Mouse (Mus musculus) hematopoietic stem cell, adult 5-6 weeks (primary cell): ENCODE measurements at regions not wholly inside any gene's neighbourhood (a gene's known extent, or its start where the extent isn't known, plus 50 kb on each side); places are given as distances from the start of the nearest gene placed in this dataset.

Experiments
- ATAC-seq, 2 experiments: fragments of 125-278 bp in 1 of 2; replicated peaks in 1 of 2; 2 replicates each; pipeline ENCODE4 v1.8.0; 2016 to 2017; ENCODE audit warnings: inconsistent platforms in 2 of 2, mild to moderate bottlenecking in 2 of 2, moderate number of reproducible peaks in 2 of 2, low read depth in 1 of 2, moderate TSS enrichment in 1 of 2; ENCODE audit not compliant: low FRiP score in 2 of 2, poor library complexity in 2 of 2, severe bottlenecking in 2 of 2, insufficient read depth in 1 of 2, low TSS enrichment in 1 of 2

DNA sequence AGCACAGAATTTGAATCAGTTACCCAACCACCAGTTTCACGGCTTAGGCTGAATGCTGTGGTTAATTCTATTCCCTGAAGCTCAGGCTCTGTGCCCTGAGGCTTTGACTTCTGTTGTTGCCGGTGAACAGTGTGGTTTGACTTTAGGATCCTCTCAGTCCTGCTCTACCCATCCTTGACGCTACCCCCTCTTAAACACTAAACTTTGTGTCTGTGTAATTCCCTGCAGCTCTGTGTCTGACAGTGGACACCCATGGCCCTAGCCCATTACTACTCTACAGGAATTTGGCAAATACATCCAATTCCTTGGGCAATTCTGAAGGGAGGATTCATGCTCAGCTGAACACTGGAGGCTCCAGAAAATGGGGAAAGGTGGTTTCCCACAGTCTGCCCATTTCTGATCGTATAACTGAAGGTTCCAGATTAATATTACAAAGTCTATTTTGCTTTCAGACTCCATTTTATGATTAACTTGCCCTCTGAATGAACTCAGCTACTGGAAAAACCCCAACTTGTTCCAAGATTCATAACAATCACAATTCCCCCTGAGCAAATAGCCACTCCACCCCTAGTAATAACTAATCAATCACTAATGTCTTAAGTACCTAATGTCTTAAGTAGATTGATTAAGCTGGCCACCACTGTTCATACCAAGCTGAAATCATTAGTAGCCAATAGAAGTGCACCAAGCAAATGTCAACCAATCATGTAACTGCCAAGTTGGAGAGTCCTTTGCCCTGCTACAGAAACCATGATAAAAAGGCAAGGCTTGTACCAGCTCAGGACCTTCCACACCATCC, 182.6 kb downstream of the Ice1 start:
- no peak for ATAC-seq

DNA sequence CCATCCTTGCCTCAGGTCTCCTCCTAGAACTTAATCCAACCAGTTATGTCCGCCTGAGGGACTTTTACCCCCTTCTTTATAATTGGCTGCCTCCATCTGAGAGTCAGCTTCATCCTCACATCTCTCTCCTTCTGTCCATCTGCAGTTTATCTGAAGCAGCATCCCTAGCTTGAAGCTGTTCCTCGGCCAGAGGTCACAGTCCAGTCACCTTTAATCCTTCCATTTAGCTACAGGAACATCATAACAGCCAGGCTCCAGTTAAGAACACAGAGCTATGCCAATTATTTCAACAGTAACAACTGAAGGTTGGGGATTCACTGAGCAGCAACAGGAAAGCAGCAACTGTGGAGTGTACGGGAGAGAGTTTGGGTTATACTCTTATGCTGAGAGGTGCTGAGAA, 179.0 kb downstream of the Ice1 start:
- no peak for ATAC-seq

DNA sequence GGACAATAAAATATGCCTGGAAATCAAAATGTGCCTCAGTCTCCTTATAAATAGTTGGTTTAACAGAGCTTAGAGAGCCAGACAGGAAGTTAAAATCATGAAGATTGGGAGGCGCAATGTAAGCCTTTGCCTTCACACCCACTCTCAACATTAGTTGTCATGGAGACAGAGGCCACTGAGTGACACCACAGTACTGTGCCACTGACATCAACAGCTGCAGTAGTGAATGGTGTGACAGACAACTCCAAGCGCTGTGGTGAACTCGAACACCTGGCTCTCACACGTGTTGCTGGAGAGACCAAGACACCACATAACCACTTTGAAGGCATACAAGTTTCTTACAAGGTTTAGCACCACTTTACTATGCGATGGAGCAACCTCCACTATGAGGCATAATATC, 172.4 kb downstream of the Ice1 start:
- no peak for ATAC-seq

DNA sequence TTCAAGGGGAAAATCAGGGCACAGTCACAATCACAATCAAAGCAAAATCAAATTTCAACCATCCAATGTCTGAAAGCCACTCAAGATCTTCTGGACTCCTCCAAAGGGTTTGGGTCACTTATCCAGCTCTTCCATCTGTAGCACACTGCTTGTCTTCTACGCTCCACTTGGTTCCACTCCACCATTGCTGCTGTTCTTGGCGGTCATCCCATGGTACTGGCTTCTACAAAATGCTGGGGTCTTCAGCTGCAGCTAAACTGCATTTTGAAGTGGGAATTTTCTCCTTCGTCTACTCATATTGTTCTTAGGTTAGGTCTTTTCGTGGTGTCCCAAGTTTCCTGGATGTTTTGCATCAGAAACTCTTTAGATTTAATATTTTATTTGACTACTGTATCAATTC, 162.7 kb downstream of the Ice1 start:
- ATAC-seq, result no peak

DNA sequence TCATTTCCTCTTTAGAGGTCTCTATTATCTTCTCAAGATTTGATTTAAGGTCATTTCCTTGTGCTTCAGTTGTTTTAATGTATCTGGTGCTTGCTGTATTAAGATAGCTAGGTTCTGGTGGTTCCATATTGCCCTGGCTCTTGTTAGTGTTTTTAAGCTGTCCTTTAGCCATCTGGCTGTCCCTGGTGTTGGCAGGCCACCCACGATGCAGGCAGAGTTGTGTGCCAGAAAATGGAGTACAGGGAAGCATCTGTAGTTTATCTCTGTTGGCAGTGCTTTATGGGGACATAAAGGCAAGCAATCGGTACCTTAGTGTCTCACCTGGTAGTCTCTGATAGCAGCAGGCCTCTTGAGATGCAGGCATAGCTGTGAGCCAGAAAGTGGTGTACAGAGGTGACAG, 162.1 kb downstream of the Ice1 start:
- ATAC-seq, result no peak

DNA sequence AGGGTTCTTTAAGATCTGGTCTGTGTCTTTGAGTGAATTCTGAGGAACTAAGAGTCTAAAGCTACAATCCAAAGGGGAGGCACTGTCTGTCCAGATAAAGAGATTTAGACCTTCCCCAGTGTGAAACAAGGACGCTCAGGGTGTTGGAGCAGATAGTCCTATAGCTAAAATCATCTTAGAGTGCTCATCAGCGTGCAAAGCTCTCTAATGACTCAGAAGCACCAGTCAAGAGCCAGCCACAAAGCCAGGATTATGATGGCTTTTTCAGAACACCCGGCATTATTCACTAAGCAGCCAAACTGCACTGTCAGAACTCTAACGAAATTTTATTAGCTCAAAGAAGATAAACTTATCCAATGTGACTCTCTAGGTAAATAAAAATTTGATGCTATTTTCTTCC, 138.1 kb downstream of the Ice1 start:
- no peak for ATAC-seq
